Comparison of ENCODE assay signal across 9 mouse cellular contexts in genomic region chr7:98111233-98111632, GRCm38 (mm10). TPM values are rescaled to one million over a fixed set of nuclear protein-coding genes. Genes with fewer than 3 reads are reported as not detected.
DNase-seq lines count a peak whose midpoint lies in the region; ATAC-seq and TF ChIP-seq lines count a peak whose summit lies in the region.
"Had no signal": no experiment of that assay in that cellular context is flagged by ENCODE, and none has a peak within 500 bp of the region (broad histone marks: within the 10 kb centered on the region; RNA-seq: fewer than 3 reads in every experiment).

No protein-coding gene starts in this region.

- peaks cover 7% of the 10 kb centered on the region for H3K4me1 ChIP-seq in heart, embryonic 16.5 days (ENCODE audit: control insufficient read depth, insufficient read depth, low read length)
- H3K4me1 ChIP-seq in embryonic facial prominence, embryonic 11.5 days (ENCODE audit: control insufficient read depth, insufficient read depth, low read length): 0 out of 2 replicates have a peak, but pooled peaks cover 7% of the 10 kb centered on the region
- H3K4me1 ChIP-seq in hindbrain, embryonic 14.5 days (replicated peaks; ENCODE audit: control insufficient read depth, insufficient read depth, low read length): peaks cover 7% of the 10 kb centered on the region; the same call in 1 of the 2 replicates
- no peaks in the 10 kb centered on the region for H3K4me1 ChIP-seq in midbrain, postnatal 0 days (ENCODE audit: insufficient read depth, low read length)

- ATAC-seq in heart, embryonic 16.5 days (replicated peaks; ENCODE audit: extremely low read depth, insufficient read depth, low FRiP score): no peak
- no peak for ATAC-seq in embryonic facial prominence, embryonic 11.5 days (replicated peaks; ENCODE audit: insufficient number of reproducible peaks, low FRiP score, low TSS enrichment, low read depth)
- no peak for ATAC-seq in hindbrain, embryonic 14.5 days (ENCODE audit: low FRiP score)
- ATAC-seq in midbrain, postnatal 0 days (ENCODE audit: low FRiP score): no peak

- no peak for DNase-seq in heart, postnatal 14 days
- no peak for DNase-seq in embryonic facial prominence, embryonic 11.5 days (ENCODE audit: low spot score)
- no peak for DNase-seq in hindbrain, embryonic 14.5 days (ENCODE audit: low spot score)
- DNase-seq in midbrain, postnatal 0 days (ENCODE audit: low spot score): no peak
- no peak for DNase-seq in thymus, postnatal 25 days
- DNase-seq in natural killer cell, adult 2 months (ENCODE audit: low spot score in 2 of 2): no peak
- no peak for DNase-seq in urinary bladder, adult 2 months (ENCODE audit: low spot score)
- DNase-seq: heart, postnatal 36 days had no signal

- WGBS in heart, embryonic 16.5 days: 6% methylated on average over 25 of the region's 25 CpGs
- WGBS in embryonic facial prominence, embryonic 11.5 days: 4% methylated on average over 25 of the region's 25 CpGs
- 10% methylated on average over 25 of the region's 25 CpGs for WGBS in hindbrain, embryonic 14.5 days
- WGBS in midbrain, postnatal 0 days: 9% methylated on average over 25 of the region's 25 CpGs

- TF ChIP-seq CTCF in midbrain, postnatal 0 days (IDR thresholded peaks at IDR 0.05): no peak

- intact Hi-C loops in heart, postnatal 14 days (cut with DNase I): no loop called here

- peak overlapping the region; percentile 54 for H3K4me2 ChIP-seq in heart, embryonic 16.5 days (ENCODE audit: low read depth, low read length)
- peak overlapping the region; percentile 57 for H3K4me2 ChIP-seq in embryonic facial prominence, embryonic 11.5 days (ENCODE audit: low read depth, low read length)
- peak overlapping the region; percentile 38 for H3K4me2 ChIP-seq in hindbrain, embryonic 14.5 days (replicated peaks)
- H3K4me2 ChIP-seq in midbrain, postnatal 0 days (ENCODE audit: low read depth, low read length, poor library complexity, severe bottlenecking): peak overlapping the region; percentile 43

- H3K9ac ChIP-seq in heart, embryonic 16.5 days (ENCODE audit: low read length): peak overlapping the region; percentile 59
- peak overlapping the region; percentile 55 for H3K9ac ChIP-seq in embryonic facial prominence, embryonic 11.5 days (replicated peaks; ENCODE audit: low read length)
- no peak overlapping the region for H3K9ac ChIP-seq in hindbrain, embryonic 14.5 days
- 0 out of 2 replicates have a peak overlapping the region, but pooled peaks have one; percentile 8 for H3K9ac ChIP-seq in midbrain, postnatal 0 days (replicated peaks; ENCODE audit: low read length, poor library complexity, severe bottlenecking)

- no peak overlapping the region for H3K27ac ChIP-seq in heart, embryonic 16.5 days (ENCODE audit: low read length)
- H3K27ac ChIP-seq in embryonic facial prominence, embryonic 11.5 days (replicated peaks; ENCODE audit: low read depth, low read length): no peak overlapping the region
- H3K27ac ChIP-seq in hindbrain, embryonic 14.5 days: no peak overlapping the region
- H3K27ac ChIP-seq in midbrain, postnatal 0 days (ENCODE audit: low read depth, low read length): no peak overlapping the region

- no peaks in the 10 kb centered on the region for H3K36me3 ChIP-seq in heart, embryonic 16.5 days (ENCODE audit: control insufficient read depth, insufficient read depth)
- no peaks in the 10 kb centered on the region for H3K36me3 ChIP-seq in embryonic facial prominence, embryonic 11.5 days (replicated peaks; ENCODE audit: control insufficient read depth, insufficient read depth, low read depth, low read length)
- H3K36me3 ChIP-seq in hindbrain, embryonic 14.5 days (replicated peaks; ENCODE audit: control insufficient read depth, insufficient read depth): no peaks in the 10 kb centered on the region
- no peaks in the 10 kb centered on the region for H3K36me3 ChIP-seq in midbrain, postnatal 0 days (ENCODE audit: insufficient read depth, low read length)

- H3K27me3 ChIP-seq in heart, embryonic 16.5 days (ENCODE audit: control insufficient read depth, insufficient read depth, low read length): peaks cover 27% of the 10 kb centered on the region
- H3K27me3 ChIP-seq in embryonic facial prominence, embryonic 11.5 days (ENCODE audit: control insufficient read depth, insufficient read depth, low read length): no peaks in the 10 kb centered on the region; the same call in 1 of the 2 replicates
- H3K27me3 ChIP-seq in hindbrain, embryonic 14.5 days (ENCODE audit: control insufficient read depth, insufficient read depth, low read length): peaks cover 15% of the 10 kb centered on the region
- H3K27me3 ChIP-seq in midbrain, postnatal 0 days (ENCODE audit: insufficient read depth, low read length): peaks cover 14% of the 10 kb centered on the region; the same call in 1 of the 2 replicates

- no peaks in the 10 kb centered on the region for H3K9me3 ChIP-seq in heart, embryonic 16.5 days (replicated peaks; ENCODE audit: control insufficient read depth, low read length)
- H3K9me3 ChIP-seq in embryonic facial prominence, embryonic 11.5 days (replicated peaks; ENCODE audit: control insufficient read depth, low read length): no peaks in the 10 kb centered on the region
- no peaks in the 10 kb centered on the region for H3K9me3 ChIP-seq in hindbrain, embryonic 14.5 days (ENCODE audit: control insufficient read depth, low read length)
- H3K9me3 ChIP-seq in midbrain, postnatal 0 days (ENCODE audit: low read length): no peaks in the 10 kb centered on the region

- H3K4me3 ChIP-seq in heart, embryonic 16.5 days (ENCODE audit: low read length): peak overlapping the region; percentile 38
- peak overlapping the region; percentile 8; the same call in 1 of the 2 replicates for H3K4me3 ChIP-seq in embryonic facial prominence, embryonic 11.5 days (ENCODE audit: low read depth, low read length)
- H3K4me3 ChIP-seq in hindbrain, embryonic 14.5 days (replicated peaks; ENCODE audit: low read length): 0 out of 2 replicates have a peak overlapping the region, but pooled peaks have one; percentile 8
- peak overlapping the region; percentile 8; the same call in 1 of the 2 replicates for H3K4me3 ChIP-seq in midbrain, postnatal 0 days (ENCODE audit: low read depth, low read length)

RNA-seq across cellular contexts. Expression of gene Myo7a, which starts 8.1 kb away (rescaled TPM):
- polyA plus RNA-seq in heart, embryonic 16.5 days (2015; fragmentation: Nextera tagmentation; extraction: Ambion mirVana): 4.8 and 6.5 TPM in 2 replicates
- 1 to 10 TPM; 5.4 to 6.3 TPM for total RNA-seq in heart, postnatal 14 days (2021)
- polyA plus RNA-seq in embryonic facial prominence, embryonic 11.5 days (2014; fragmentation: Nextera tagmentation; extraction: Ambion mirVana): 9.7 and 10.7 TPM in 2 replicates
- 20.0 and 24.3 TPM in 2 replicates for polyA plus RNA-seq in hindbrain, embryonic 14.5 days (2014; fragmentation: Nextera tagmentation; extraction: Ambion mirVana)
- 66.0 and 74.3 TPM in 2 replicates for total RNA-seq in midbrain, postnatal 0 days (2014; rRNA removed)
- polyA plus RNA-seq in midbrain, postnatal 0 days (2015; fragmentation: Nextera tagmentation; extraction: Ambion mirVana): 11.1 and 14.6 TPM in 2 replicates
- 29.5 and 35.3 TPM in 2 replicates for polyA plus RNA-seq in urinary bladder, adult 2 months (2012; rRNA removed)

RNA-seq across cellular contexts. Expression of gene Omp, which starts 34.1 kb away (rescaled TPM):
- polyA plus RNA-seq in heart, embryonic 16.5 days (2015; fragmentation: Nextera tagmentation; extraction: Ambion mirVana): 0.17 and 0.26 TPM in 2 replicates
- total RNA-seq in heart, postnatal 14 days (2021): under 1 TPM; 0.22 TPM
- polyA plus RNA-seq in embryonic facial prominence, embryonic 11.5 days (2014; fragmentation: Nextera tagmentation; extraction: Ambion mirVana): 0.15 and 0.25 TPM in 2 replicates
- 0.31 and 0.32 TPM in 2 replicates for polyA plus RNA-seq in hindbrain, embryonic 14.5 days (2014; fragmentation: Nextera tagmentation; extraction: Ambion mirVana)
- total RNA-seq in midbrain, postnatal 0 days (2014; rRNA removed): 0.55 and 0.57 TPM in 2 replicates
- polyA plus RNA-seq in midbrain, postnatal 0 days (2015; fragmentation: Nextera tagmentation; extraction: Ambion mirVana): 0.22 and 0.46 TPM in 2 replicates
- 1.7 and 2.2 TPM in 2 replicates for polyA plus RNA-seq in urinary bladder, adult 2 months (2012; rRNA removed)
